Mouse (Mus musculus) embryonic facial prominence, embryonic 14.5 days (tissue): ENCODE measurements at regions not wholly inside any gene's neighbourhood (a gene's known extent, or its start where the extent isn't known, plus 50 kb on each side); places are given as distances from the start of the nearest gene placed in this dataset.

ENCODE experiments used
- ATAC-seq: fragments of 200-750 bp; cut with Nextera tagmentation; 2 replicates; pipeline ENCODE4 v1.8.0; 2017; ENCODE audit warnings: low read depth, moderate number of reproducible peaks, moderate TSS enrichment
- DNase-seq: peaks from one replicate; pipeline ENCODE4 v3.0.0-alpha.2; 2015; ENCODE audit warnings: low spot score
- H3K27ac ChIP-seq: fragments of 300-500 bp; sonication (generic); replicated peaks from 2 replicates; pipeline ENCODE4 v1.5.1; 2014; ENCODE audit warnings: low read depth, mild to moderate bottlenecking, low read length, moderate library complexity
- H3K27me3 ChIP-seq: fragments of 300-500 bp; sonication (generic); replicated peaks from 2 replicates; pipeline ENCODE4 v1.6.1; 2014; ENCODE audit warnings: low read length; ENCODE audit not compliant: control insufficient read depth, insufficient read depth
- H3K36me3 ChIP-seq: fragments of 300-500 bp; sonication (generic); 2 replicates; pipeline ENCODE4 v1.6.1; 2014; ENCODE audit warnings: low read length, mixed read lengths; ENCODE audit not compliant: control insufficient read depth, insufficient read depth
- H3K4me1 ChIP-seq: fragments of 300-500 bp; sonication (generic); 2 replicates; pipeline ENCODE4 v1.6.1; 2014; ENCODE audit warnings: antibody characterized with exemption, low read length; ENCODE audit not compliant: control insufficient read depth, insufficient read depth
- H3K4me2 ChIP-seq: fragments of 300-500 bp; sonication (generic); 2 replicates; pipeline ENCODE4 v1.6.1; 2014; ENCODE audit warnings: low read depth, mild to moderate bottlenecking, low read length, moderate library complexity, mixed read lengths
- H3K4me3 ChIP-seq: fragments of 300-500 bp; sonication (generic); 2 replicates; pipeline ENCODE4 v1.5.1; 2014; ENCODE audit warnings: low read depth, mild to moderate bottlenecking, low read length
- H3K9ac ChIP-seq: fragments of 300-500 bp; sonication (generic); 2 replicates; pipeline ENCODE4 v1.6.1; 2014; ENCODE audit warnings: low read depth, mild to moderate bottlenecking, low read length, moderate library complexity, mixed read lengths
- H3K9me3 ChIP-seq: fragments of 300-500 bp; sonication (generic); 2 replicates; pipeline ENCODE4 v1.6.1; 2016; ENCODE audit warnings: low read length; ENCODE audit not compliant: control insufficient read depth
- WGBS: fragments of 180-500 bp; shearing (Covaris S2); extraction: QIAGEN DNeasy Blood & Tissue Kit; methylation state at CpG from one replicate; pipeline ENCODE4 v1.1.7; 2014; 5-methylcytosine and 5-hydroxymethylcytosine counted together

GRCm38 (mm10) chr1:26909926-26910665 is 222.8 kb upstream of the 4931408C20Rik start:
- Histone ChIP-seq H3K27ac (no peak overlapping the region), H3K9ac (no peak overlapping the region), H3K4me1 (no peaks in the 10 kb centered on the region), H3K36me3 (no peaks in the 10 kb centered on the region), H3K4me2 (no peak overlapping the region), H3K9me3 (no peaks in the 10 kb centered on the region), H3K4me3 (no peak overlapping the region), H3K27me3 (no peaks in the 10 kb centered on the region)
- WGBS: 77% methylated on average over 3 of the region's 3 CpGs
- ATAC-seq (no peak), DNase-seq (no peak)

GRCm38 (mm10) chr1:26902306-26902705 is 215.0 kb upstream of the 4931408C20Rik start:
- Histone ChIP-seq H3K9ac (no peak overlapping the region), H3K4me3 (no peak overlapping the region), H3K27me3 (no peaks in the 10 kb centered on the region), H3K4me1 (no peaks in the 10 kb centered on the region), H3K36me3 (no peaks in the 10 kb centered on the region), H3K9me3 (no peaks in the 10 kb centered on the region), H3K4me2 (no peak overlapping the region), H3K27ac (no peak overlapping the region)
- DNase-seq (no peak), ATAC-seq (no peak)
- 89% methylated on average over 1 of the region's 1 CpGs for WGBS

- 77% methylated on average over 2 of the region's 2 CpGs for WGBS
Measured at GRCm38 (mm10) chr1:26857433-26857832, 170.2 kb upstream of the 4931408C20Rik start.

GRCm38 (mm10) chr1:26853802-26854201 is 166.5 kb upstream of the 4931408C20Rik start:
- Histone ChIP-seq H3K4me1 (no peaks in the 10 kb centered on the region), H3K27ac (no peak overlapping the region), H3K4me3 (no peak overlapping the region), H3K27me3 (no peaks in the 10 kb centered on the region), H3K4me2 (no peak overlapping the region), H3K9ac (no peak overlapping the region), H3K36me3 (no peaks in the 10 kb centered on the region), H3K9me3 (no peaks in the 10 kb centered on the region)
- DNase-seq: peak; percentile 1
- ATAC-seq: no peak
- 74% methylated on average over 2 of the region's 2 CpGs for WGBS

More at GRCm38 (mm10) chr1:26857433-26857832, 170.2 kb upstream of the 4931408C20Rik start:
- ATAC-seq (no peak), DNase-seq (peak; percentile 26)
- no peaks in the 10 kb centered on the region for H3K9me3 ChIP-seq
- no peak overlapping the region for H3K4me3 ChIP-seq
- no peak overlapping the region for H3K9ac ChIP-seq
- no peaks in the 10 kb centered on the region for H3K36me3 ChIP-seq
- no peaks in the 10 kb centered on the region for H3K4me1 ChIP-seq
- no peak overlapping the region for H3K27ac ChIP-seq
- no peaks in the 10 kb centered on the region for H3K27me3 ChIP-seq
- no peak overlapping the region for H3K4me2 ChIP-seq

- Histone ChIP-seq H3K4me1 (no peaks in the 10 kb centered on the region), H3K9ac (no peak overlapping the region), H3K36me3 (no peaks in the 10 kb centered on the region), H3K4me2 (no peak overlapping the region), H3K27me3 (no peaks in the 10 kb centered on the region), H3K27ac (no peak overlapping the region), H3K9me3 (no peaks in the 10 kb centered on the region), H3K4me3 (no peak overlapping the region)
- ATAC-seq: no peak
- 73% methylated on average over 2 of the region's 2 CpGs for WGBS
- no peak for DNase-seq
Measured at GRCm38 (mm10) chr1:26809259-26809658, 122.0 kb upstream of the 4931408C20Rik start.

GRCm38 (mm10) chr1:26765076-26765475 is 77.8 kb upstream of the 4931408C20Rik start:
- DNase-seq (peak; percentile 5), ATAC-seq (no peak)
- Histone ChIP-seq H3K36me3 (no peaks in the 10 kb centered on the region), H3K4me1 (no peaks in the 10 kb centered on the region), H3K27me3 (no peaks in the 10 kb centered on the region), H3K4me2 (no peak overlapping the region), H3K27ac (no peak overlapping the region), H3K9ac (no peak overlapping the region), H3K4me3 (no peak overlapping the region), H3K9me3 (no peaks in the 10 kb centered on the region)
- WGBS: 65% methylated on average over 6 of the region's 6 CpGs
